Mouse (Mus musculus) cerebellum, adult (tissue): ENCODE measurements at regions not wholly inside any gene's neighbourhood (a gene's known extent, or its start where the extent isn't known, plus 50 kb on each side); places are given as distances from the start of the nearest gene placed in this dataset.

Experiments used
- ATAC-seq: cut with Nextera tagmentation; 2 replicates; pipeline ENCODE4 v1.9.2; 2017; ENCODE audit warnings: mild to moderate bottlenecking, moderate library complexity, mixed read lengths; ENCODE audit not compliant: insufficient number of reproducible peaks, low FRiP score, low TSS enrichment

DNA sequence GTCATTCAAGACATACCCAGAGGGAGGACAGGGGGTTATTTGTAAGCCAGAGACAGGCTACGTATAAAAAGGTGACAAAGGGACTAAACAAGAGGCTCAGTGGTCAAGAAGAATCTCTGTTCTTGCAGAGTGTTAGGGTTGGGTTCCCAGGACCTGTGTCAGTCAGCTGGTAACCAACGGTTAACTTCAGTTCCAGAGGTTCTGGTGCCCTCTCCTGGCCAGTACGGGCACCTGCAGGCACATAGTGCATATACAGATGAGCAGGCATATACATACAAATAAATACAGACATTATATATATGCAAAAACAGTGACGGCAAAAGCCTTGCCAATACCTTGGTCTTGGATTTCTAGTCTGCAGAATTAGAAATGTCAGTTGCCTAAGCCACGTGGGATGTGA is 170.6 kb downstream of the Gsdmc2 start:
- ATAC-seq, result no peak

DNA sequence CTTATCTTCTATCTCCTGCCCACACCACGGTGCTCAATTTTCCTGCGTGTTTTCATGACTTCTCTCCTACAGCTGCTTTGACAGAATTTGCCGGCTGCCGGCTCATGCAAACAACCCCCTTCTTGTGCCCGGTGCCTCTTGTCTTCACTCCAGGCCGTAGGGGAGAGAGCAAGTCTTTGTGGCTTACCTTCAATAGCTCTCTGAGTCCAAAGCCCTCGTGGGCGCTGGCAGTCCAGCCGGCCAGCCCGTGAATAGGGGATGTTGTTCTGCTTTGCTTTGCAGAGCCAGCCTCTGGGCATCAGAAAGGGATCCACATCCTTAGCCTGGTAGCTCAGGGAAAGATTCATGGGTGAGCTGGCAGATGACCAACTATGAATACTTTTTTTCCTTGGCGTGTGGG is 173.9 kb downstream of the Gsdmc2 start:
- ATAC-seq, result no peak

DNA sequence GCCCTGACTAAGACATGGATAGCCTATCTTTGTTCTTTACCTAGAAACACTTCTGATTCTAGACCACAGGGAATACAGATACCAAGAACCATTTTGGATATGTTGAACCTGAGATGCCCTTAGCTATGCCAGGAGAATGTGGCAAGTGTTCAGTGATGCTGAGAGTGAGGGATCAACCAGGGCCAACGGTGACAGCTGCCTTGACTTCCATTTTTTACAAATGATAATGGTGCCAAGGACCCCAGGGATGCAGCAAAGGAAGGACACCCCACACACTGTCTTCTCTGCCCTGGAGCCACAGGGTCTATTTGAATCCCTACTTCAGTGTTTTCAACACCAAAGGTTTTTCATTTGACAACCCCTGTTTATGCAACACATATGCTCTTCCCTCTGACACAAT is 174.4 kb downstream of the Gsdmc2 start:
- ATAC-seq, result no peak

DNA sequence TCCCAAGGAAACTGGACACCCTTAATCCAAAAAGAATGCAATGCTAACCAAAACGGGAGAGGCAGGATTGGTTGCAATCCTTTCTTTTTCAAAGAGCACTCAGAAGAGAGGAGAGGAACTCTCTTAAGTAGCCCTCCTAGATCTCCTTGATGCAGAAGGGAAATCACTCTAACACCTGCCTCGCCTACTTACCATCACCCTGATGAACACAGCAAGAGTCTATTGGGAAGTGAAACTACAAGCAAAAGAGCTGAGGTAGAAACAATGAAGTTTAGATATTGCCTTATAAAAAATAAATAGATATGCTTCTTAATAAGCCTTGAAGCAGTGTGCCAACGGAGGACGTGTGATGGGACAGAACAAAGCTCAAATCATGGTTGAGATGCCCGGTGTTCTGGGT is 177.4 kb downstream of the Gsdmc2 start:
- no peak for ATAC-seq

DNA sequence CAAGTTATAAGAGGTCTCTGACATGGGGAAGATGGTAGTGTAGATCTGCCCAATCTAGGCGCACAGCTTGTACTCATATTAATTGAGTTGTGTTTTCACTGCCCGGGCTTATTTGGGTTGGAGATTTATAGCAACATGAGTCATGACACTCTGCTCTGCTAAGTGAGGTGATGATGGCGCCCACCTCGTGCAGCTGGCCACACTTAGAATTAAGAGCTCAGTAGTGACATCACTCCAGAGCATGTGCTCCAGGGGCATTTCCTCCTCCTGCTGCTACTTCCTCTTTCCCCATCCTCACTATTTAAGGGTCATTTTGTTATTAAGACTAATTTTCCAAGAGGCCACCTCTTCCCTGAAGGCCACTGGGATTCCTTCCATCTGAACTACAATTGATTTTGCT is 179.5 kb downstream of the Gsdmc2 start:
- no peak for ATAC-seq

DNA sequence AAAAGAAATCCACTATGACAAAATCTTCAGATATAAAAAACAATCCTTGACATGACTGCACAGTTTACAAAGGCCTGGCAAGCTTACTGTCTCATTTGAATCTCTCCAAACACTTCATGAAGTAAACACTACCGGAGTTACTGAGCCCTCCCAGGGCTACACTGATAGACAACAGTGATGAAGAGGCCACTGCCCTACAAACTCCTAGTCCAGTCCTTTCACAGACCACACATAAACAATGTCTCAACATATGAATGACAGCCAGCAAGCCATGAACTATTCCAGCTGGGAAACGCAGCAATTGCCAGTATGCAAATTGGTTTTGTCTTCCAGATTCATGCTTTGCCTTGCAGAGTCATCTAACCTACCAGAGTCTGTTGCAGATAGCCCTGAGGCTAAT is 180.1 kb downstream of the Gsdmc2 start:
- ATAC-seq, result no peak

DNA sequence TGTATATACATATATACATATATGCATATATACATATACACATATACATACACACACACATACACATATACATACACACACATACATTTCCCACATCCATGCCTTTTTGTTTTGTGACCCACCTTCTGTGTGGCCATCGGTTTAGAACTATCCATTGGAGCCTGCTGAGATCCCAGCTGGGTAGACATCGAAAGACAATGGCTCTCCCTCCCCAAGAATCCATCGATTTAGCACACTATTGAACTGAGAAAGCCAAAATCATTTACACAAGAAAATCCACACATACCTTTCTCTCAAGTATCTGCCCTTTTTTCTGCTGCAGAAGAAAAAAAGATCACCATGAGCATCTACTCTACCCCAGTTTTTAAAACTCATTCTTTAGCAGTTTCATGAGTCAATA is 182.8 kb downstream of the Gsdmc2 start:
- ATAC-seq, result no peak

DNA sequence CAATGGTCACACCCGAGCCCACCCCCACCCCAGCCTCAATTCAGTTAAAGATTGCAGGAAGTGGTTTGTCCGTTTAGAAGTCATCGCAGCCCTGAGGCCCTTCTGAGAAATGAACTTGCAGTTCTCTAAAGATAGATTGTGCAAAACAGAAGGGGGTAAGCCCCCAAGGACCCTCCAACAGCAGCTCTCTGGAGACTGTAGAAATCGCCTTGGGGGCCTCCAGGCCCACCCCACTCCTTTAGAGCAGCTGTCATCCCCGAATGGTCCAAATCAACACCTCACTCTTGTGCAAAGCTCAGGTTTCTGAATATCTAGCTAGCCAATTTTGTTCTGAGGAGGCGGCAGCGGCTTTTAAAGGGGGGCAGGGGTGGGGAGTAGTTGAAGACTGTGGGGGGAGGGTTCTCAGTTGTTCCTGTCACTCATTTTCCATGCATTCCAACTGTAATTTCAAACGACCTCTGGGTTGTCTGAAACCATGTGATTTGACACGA is 186.9 kb downstream of the Gsdmc2 start:
- ATAC-seq, result no peak

DNA sequence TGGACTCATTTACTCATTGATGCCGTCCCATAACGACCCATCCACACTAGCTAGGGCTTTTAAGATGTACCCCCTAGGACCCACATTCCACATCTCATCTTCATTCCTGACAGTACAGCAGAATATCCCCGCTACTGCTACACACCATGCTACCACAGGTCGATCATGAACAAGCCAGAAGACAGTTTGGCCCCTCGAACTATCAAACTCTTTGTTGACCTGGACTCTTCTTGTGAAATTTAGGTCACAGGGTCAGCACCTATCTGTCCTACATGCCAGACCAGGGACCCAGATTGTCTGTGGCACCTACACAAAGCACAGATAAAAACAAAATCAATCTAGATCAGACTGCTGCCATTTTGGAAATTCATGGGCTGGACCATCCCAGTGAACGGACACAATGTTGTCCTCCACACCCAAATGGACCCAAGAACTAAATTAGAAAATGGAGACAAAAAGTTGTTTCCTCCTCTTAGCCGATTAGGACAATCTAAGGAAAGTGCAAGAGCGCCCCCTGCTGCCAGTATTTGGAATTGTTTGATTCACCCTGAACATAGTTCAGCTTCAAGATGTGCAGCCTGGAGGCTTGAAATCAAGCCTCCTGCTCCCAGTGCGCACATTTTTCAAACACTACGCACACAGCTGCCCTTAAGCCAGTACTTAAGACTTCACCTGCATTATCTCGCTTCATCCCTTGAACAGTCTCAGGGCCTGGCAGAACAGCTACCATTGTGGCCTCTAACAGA is 192.6 kb downstream of the Gsdmc2 start:
- ATAC-seq, result peak; percentile 34; the same call in 1 of the 2 replicates

DNA sequence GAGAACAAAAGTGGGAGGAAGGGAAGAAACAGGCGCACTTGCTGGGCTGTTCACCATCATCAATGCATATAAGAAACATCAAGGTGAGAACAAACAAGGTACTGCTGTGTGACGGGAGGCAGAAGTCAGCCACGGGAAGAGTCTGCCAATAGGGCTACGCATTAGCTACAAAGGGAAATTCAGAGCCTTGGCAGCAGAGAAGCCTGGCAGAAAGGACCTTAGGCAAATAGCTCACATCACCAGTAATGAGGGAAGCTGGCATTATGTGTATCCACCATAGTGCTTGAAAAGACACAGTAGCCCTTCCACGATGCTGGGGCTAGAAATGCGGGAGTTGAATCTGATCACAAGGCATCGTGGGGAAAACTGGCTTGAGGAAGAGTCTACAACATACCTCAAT is 193.9 kb downstream of the Gsdmc2 start:
- ATAC-seq, result no peak

DNA sequence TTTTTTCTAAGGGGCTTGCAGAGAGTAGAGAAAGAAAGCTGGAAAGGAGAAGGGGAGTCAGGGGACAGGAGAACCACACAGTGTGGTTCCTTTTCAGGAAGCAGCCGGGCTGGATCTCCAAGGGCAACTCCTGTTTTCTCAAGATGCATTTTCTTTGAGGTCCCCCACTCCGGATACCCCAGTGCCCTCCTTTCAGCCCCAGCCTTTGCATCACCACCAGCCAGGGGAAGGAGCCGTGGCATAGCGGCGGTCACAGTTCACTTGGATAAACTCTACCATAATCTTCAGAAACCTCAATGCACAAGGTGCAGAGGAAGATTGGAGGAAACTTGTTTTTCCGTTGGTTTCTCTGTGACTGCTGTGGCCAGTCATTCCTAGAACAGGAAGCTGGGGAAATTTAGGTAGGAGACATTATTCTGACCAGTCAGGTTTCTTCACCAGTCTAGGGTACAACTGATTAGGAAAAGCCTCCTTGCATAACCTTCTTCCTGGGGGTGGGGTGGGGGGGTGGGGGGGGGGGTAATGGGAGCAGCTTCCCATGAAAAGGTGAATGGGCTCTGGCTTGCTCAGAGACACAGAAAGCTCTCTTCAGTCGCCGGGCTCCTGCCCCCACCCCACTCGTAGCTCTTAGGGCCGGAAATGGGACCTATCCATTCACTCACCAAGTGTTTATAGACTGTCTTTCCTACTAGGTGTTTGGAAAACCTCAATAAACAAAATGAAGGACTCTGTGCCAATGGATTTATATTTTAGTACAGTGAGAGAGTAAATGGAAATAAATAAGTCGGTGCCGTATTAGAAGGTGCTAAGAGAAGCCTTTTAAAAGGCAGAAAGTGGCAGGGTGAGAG is 196.6 kb downstream of the Gsdmc2 start:
- no peak for ATAC-seq

DNA sequence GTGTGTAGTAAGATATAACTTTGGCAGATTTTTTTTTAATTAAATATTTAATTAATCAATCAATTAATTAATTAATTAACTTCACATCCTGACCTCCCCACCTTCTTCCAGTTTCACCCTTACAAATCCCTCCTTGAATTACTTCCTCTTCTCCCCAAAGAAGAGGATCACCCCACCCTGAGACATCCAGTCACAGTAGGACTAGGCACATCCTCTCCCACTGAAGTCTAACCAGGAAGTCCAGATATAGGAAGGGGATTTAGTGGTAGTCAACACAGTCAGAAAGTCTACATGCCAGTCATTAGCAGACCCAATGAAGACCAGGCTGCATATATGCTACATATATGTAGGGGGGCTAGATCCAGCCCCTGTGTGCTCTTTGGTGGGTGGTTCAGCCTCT is 220.2 kb downstream of the Gsdmc2 start:
- no peak for ATAC-seq

DNA sequence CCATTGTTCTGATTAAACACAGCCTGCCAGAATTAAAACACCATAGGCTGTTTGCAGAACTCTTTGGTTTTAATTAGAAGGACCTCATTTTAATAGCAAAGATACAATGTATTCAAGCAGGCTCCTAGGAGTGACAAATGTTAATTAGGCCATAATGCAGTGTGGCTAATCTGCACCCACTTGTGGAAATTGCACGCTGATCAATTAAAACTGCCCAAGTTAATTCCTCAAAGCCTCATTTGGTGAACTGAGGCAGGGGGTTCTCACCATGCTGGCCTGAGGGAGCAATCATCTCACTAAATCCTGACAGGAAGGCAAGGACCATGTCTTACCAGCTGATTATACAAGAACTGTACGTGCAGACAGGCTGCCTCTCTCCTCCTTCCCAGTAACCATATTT is 220.7 kb downstream of the Gsdmc2 start:
- no peak for ATAC-seq

DNA sequence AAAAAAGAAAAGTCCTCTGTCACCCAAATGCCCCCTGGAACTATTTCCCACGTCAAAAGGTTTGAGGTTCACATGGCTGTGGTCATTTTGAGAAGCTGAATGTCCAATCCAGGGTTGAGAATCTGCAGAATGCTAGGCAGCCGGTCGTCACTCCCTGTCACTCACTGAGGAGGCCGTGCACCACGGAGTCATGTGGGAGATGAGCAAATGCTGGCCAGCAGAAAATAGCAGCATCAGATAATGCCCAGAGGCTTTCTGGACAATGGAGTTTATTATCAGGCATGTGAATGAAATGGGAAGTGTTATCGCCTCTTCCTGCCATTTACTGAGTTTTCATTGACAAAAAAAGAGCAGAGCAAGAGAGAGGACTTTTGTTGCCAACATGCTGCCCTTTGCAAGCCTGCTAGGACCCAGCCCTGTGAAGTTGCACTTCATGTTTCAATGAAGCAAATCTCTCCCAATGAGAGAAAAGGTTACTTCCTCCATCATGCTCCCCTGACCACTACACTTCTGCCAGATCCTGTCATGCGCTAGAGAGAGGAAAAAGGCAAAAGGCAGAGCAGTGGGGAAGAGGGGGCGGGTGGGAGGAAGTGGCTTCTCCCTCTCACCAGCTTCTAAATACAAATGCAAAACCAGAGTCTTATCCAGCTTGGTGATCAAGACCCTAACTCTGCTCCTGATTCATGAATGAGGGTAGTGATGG is 228.3 kb downstream of the Gsdmc2 start:
- no peak for ATAC-seq

DNA sequence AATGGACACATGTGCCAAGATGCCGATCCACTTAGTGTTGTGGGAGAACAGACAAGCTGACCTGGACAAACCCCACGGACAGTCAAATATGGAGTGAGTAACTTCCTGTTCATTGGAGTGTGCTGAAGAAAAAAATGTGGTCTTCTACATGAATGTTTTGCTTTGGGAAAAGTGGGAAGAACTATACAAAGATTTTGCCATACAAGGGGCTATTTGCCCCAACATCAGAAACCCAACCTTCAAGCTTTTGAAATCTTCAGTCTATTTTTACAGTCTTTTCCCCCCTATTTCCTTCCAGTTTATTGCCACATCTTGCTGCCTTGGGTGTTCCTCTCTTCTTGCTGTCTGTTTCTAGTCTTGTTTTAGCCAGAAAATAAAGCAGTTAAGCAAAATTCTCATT is 230.8 kb downstream of the Gsdmc2 start:
- no peak for ATAC-seq

DNA sequence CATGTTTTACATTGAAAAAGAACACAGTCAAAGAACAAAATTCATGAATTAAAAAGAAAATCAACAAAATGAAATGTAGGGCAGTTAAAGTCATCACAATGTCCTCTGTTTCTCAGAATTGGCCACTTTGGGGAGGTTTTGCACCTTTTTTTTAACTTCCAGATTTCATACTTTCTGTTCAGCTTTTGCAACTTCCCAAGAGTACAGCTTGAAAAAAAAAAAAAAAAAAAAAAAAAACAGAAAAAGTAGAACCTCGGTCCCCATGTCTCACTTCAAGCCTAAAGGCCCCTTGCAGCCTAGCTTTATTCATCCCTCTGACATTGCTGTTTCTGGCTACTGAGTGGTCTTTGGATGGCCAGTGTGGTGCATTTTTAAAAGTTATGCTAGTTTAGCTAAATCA is 231.9 kb downstream of the Gsdmc2 start:
- no peak for ATAC-seq

DNA sequence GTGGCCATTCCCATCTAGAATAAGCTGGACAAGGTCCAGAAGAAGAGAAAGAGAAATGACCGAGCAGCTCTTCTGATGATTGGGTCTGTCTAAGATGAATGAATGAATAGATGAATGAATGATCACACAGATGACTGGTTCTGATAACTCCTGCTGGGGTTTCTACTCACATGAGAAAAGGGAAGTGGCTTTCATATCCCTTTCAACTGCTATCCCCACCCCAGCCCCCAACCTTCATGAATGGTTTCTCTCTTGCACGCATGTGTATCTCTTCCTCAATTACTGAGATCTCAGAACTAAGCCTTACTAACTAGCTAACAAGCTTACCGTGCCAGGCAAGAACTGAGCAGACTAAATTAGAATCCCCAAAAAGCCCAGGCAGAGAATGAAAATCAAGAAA is 233.8 kb downstream of the Gsdmc2 start:
- ATAC-seq, result no peak

DNA sequence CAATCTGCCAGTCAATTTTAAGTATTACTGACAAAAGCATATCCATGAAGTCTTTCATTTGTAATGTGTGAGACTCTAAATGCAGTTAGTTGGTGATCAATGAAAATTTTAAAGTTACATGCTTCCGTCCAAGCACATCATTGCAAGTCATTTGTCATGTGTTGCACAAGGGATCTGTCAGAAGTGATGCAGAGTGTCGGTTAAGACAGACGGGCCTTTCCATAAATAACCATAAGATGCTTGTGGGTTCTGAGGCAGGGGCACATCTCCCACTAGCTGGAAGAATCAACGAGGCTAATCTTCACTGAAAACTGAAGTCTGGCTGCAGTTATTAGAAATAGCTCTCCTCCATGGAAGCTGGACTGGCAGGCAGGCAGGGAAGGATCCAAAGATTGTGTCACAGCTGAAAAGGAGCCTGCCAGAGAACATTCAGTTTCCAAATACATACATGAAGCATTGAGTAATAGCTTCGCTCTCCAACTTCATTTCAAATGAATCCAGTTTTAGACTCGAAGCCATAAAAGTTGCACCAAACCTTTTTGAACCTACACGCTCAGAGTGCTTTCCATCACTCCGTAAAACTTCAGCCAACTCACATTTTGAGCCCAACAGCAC is 241.8 kb downstream of the Gsdmc2 start:
- no peak for ATAC-seq

DNA sequence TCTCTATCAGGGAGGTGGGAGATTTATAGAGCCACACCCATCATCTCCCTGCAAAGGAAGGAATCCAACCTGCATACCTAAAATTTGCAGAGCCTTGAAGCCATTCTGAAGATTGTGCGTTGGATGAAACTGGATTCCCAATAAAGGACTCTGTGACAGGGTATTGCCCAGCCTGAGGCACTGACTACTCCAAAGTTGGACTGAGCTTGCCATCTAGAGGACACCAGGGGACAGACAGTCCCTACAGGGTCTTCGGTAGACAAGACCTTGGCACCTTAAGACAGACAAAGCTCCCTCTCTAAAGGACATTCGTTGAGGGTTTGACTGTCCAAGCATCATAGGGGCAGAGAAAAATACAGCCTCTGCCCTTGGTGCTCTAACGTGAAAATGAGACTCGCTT is 243.4 kb downstream of the Gsdmc2 start:
- ATAC-seq, result no peak

DNA sequence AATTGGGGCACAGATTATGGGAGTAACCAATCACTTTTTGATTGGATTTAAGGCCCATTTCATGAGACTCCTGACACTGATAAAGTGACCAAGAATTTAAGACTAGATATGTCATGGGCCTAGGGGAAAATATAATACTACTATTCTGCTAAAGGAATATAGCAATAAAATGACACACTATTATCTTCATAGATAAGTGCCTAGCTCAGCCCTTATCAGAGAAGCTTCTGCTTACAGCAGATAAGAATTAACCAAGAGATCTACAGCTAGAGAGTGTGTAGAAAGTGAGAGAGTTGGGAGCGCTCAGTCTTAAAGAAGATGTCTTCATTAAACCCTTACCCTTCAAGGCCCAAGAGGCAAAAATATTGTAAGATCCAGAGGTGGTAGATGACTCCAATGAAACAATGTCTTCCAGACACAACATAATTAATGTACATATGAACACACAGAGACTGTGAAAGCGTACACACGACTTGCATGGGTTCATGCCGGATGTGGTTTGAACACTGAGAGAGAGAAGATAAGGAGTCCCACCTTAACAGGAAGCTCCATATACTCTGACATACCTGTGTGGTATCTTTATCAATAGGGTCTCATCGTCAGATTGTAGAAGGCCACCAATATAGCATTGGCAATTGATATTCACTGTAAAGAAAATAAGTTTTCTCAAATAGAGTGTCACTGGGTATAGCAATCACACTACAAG is 252.1 kb downstream of the Gsdmc2 start:
- no peak for ATAC-seq
